Mouse (Mus musculus) thymus, adult 2 months (tissue): Measurements from ENCODE around the gene Gcn1l1. TPM values are rescaled to one million over a fixed set of nuclear protein-coding genes. Genes with fewer than 3 reads are reported as not detected.

Experiments
- DNase-seq: peaks from one replicate; pipeline ENCODE4 v3.0.0; 2021
- H3K27ac ChIP-seq: fragments of 200-500 bp; 2 replicates; pipeline ENCODE4 v1.5.1; 2012; ENCODE audit warnings: low read length, control low read depth; ENCODE audit not compliant: control insufficient read depth, insufficient read depth
- H3K27me3 ChIP-seq: fragments of 200-500 bp; 2 replicates; pipeline ENCODE4 v1.6.1; 2012; ENCODE audit warnings: mild to moderate bottlenecking, low read length, moderate library complexity, mixed read lengths; ENCODE audit not compliant: control insufficient read depth, insufficient read depth
- H3K36me3 ChIP-seq: fragments of 200-500 bp; 2 replicates; pipeline ENCODE4 v1.6.1; 2012; ENCODE audit warnings: mild to moderate bottlenecking, low read length, moderate library complexity; ENCODE audit not compliant: control insufficient read depth, insufficient read depth
- H3K4me1 ChIP-seq: fragments of 200-500 bp; replicated peaks from 2 replicates; pipeline ENCODE4 v1.6.1; 2012; ENCODE audit warnings: low read length; ENCODE audit not compliant: control insufficient read depth, insufficient read depth
- H3K4me3 ChIP-seq: fragments of 200-500 bp; 2 replicates; pipeline ENCODE4 v1.5.1; 2012; ENCODE audit warnings: mild to moderate bottlenecking, low read length, control low read depth, moderate library complexity; ENCODE audit not compliant: control insufficient read depth, insufficient read depth
- CTCF ChIP-seq: fragments of 200-500 bp; IDR thresholded peaks from 2 replicates; pipeline ENCODE4 v1.5.1; 2012; ENCODE audit warnings: mild to moderate bottlenecking, control low read depth, low read length, moderate library complexity, borderline replicate concordance; ENCODE audit not compliant: control insufficient read depth, poor library complexity, insufficient read depth; ENCODE audit errors: extremely low read depth
- POLR2A ChIP-seq: fragments of 200-500 bp; IDR thresholded peaks from 2 replicates; pipeline ENCODE4 v1.6.1; 2012; ENCODE audit warnings: mild to moderate bottlenecking, low read length, control low read depth, moderate library complexity; ENCODE audit not compliant: control insufficient read depth, poor library complexity, insufficient read depth; ENCODE audit errors: extremely low read depth
- WGBS: fragments of 180-500 bp; shearing (Covaris S2); methylation state at CpG from one replicate; pipeline ENCODE4 v1.1.7; 2018; 5-methylcytosine and 5-hydroxymethylcytosine counted together
- polyA plus RNA-seq: library from polyadenylated mRNA; depleted of rRNA; stranded (reverse); fragments of >200 nt; gene quantifications from 2 replicates; pipeline ENCODE4 v1.2.3, GENCODE M21; 2012

Gene Gcn1l1
- polyA plus RNA-seq, 1 experiment: 87.8 TPM

- TF ChIP-seq POLR2A: no peak
- TF ChIP-seq CTCF: no peak
- peaks cover 73% of the 10 kb centered on the region for H3K36me3 ChIP-seq
- H3K27ac ChIP-seq: no peak overlapping the region
- H3K27me3 ChIP-seq: no peaks in the 10 kb centered on the region
- WGBS: 29% methylated on average over 11 of the region's 11 CpGs
- no peak for DNase-seq
- H3K4me1 ChIP-seq: no peaks in the 10 kb centered on the region
- no peak overlapping the region for H3K4me3 ChIP-seq
Observed at GRCm38 (mm10) chr5:115591028-115591427, 26.0 kb downstream of the Gcn1l1 start.

GRCm38 (mm10) chr5:115591506-115591905 lies 26.5 kb downstream of the Gcn1l1 start:
- no peaks in the 10 kb centered on the region for H3K4me1 ChIP-seq
- peaks cover 74% of the 10 kb centered on the region for H3K36me3 ChIP-seq
- no peaks in the 10 kb centered on the region for H3K27me3 ChIP-seq
- no peak overlapping the region for H3K27ac ChIP-seq
- H3K4me3 ChIP-seq: no peak overlapping the region
- TF ChIP-seq POLR2A (no peak), CTCF (no peak)
- no peak for DNase-seq
- 93% methylated on average over 2 of the region's 2 CpGs for WGBS

- 96% methylated on average over 6 of the region's 6 CpGs for WGBS
Observed at GRCm38 (mm10) chr5:115603561-115603960, 38.5 kb downstream of the Gcn1l1 start.

GRCm38 (mm10) chr5:115611566-115611965 lies 46.5 kb downstream of the Gcn1l1 start:
- no peak for TF ChIP-seq CTCF
- no peak for TF ChIP-seq POLR2A
- peaks cover 58% of the 10 kb centered on the region for H3K36me3 ChIP-seq
- H3K27me3 ChIP-seq: no peaks in the 10 kb centered on the region
- H3K4me1 ChIP-seq: no peaks in the 10 kb centered on the region
- 92% methylated on average over 11 of the region's 11 CpGs for WGBS
- H3K27ac ChIP-seq: no peak overlapping the region
- no peak for DNase-seq
- no peak overlapping the region for H3K4me3 ChIP-seq

More at GRCm38 (mm10) chr5:115603561-115603960, 38.5 kb downstream of the Gcn1l1 start:
- Histone ChIP-seq H3K4me1 (no peaks in the 10 kb centered on the region), H3K27me3 (no peaks in the 10 kb centered on the region), H3K36me3 (peaks cover 32% of the 10 kb centered on the region), H3K27ac (no peak overlapping the region), H3K4me3 (no peak overlapping the region)
- TF ChIP-seq CTCF (no peak), POLR2A (no peak)
- DNase-seq: no peak

GRCm38 (mm10) chr5:115613332-115613731 lies 48.3 kb downstream of the Gcn1l1 start:
- 98% methylated on average over 9 of the region's 9 CpGs for WGBS
- Histone ChIP-seq H3K4me1 (no peaks in the 10 kb centered on the region), H3K36me3 (peaks cover 54% of the 10 kb centered on the region), H3K27ac (no peak overlapping the region), H3K27me3 (no peaks in the 10 kb centered on the region), H3K4me3 (no peak overlapping the region)
- TF ChIP-seq CTCF (no peak), POLR2A (no peak)
- DNase-seq: no peak

GRCm38 (mm10) chr5:115614948-115615347 lies 49.9 kb downstream of the Gcn1l1 start:
- peak; percentile 58 for DNase-seq

GRCm38 (mm10) chr5:115619690-115620089 lies 54.6 kb downstream of the Gcn1l1 start:
- no peak for DNase-seq
- H3K36me3 ChIP-seq: peaks cover 16% of the 10 kb centered on the region
- no peak overlapping the region for H3K27ac ChIP-seq
- WGBS: 97% methylated on average over 15 of the region's 15 CpGs
- H3K27me3 ChIP-seq: no peaks in the 10 kb centered on the region
- no peak for TF ChIP-seq POLR2A
- TF ChIP-seq CTCF: no peak
- H3K4me1 ChIP-seq: no peaks in the 10 kb centered on the region
- no peak overlapping the region for H3K4me3 ChIP-seq

More at GRCm38 (mm10) chr5:115614948-115615347, 49.9 kb downstream of the Gcn1l1 start:
- Histone ChIP-seq H3K36me3 (peaks cover 43% of the 10 kb centered on the region), H3K27me3 (no peaks in the 10 kb centered on the region), H3K4me3 (no peak overlapping the region), H3K4me1 (no peaks in the 10 kb centered on the region), H3K27ac (no peak overlapping the region)
- WGBS: 91% methylated on average over 7 of the region's 7 CpGs
- TF ChIP-seq CTCF (peak; percentile 81), POLR2A (no peak)
